Mouse (Mus musculus) right cerebral cortex, postnatal 36 days (tissue): ENCODE results near the gene Prkar1b.

ENCODE experiments used
- DNase-seq, 2 experiments: peaks; one replicate each; pipeline ENCODE4 v3.0.0; 2022; ENCODE audit warnings: low spot score in 2 of 2, mixed read lengths in 1 of 2

Prkar1b gene

GRCm38 (mm10) chr5:138974911-138975485 lies 174.8 kb downstream of the Prkar1b start:
- DNase-seq = no peak

- no peak for DNase-seq
Observed at GRCm38 (mm10) chr5:138973480-138973879, 176.3 kb downstream of the Prkar1b start.

- DNase-seq = no peak
Observed at GRCm38 (mm10) chr5:138971405-138971804, 178.4 kb downstream of the Prkar1b start.

GRCm38 (mm10) chr5:138970056-138970490 lies 179.7 kb downstream of the Prkar1b start:
- no peak for DNase-seq
